Mouse (Mus musculus): ENCODE measurements at regions not wholly inside any gene's neighbourhood (a gene's known extent, or its start where the extent isn't known, plus 50 kb on each side); places are given as distances from the start of the nearest gene placed in this dataset.

- ATAC-seq = no peak
- Histone ChIP-seq H3K9ac (replicated peaks; ENCODE audit: low read depth) (no peak overlapping the region), H3K4me3 (ENCODE audit: low read depth, low read length) (no peak overlapping the region), H3K27me3 (replicated peaks; ENCODE audit: insufficient read depth, low read length) (no peaks in the 10 kb centered on the region), H3K4me1 (ENCODE audit: insufficient read depth, low read depth, low read length) (no peaks in the 10 kb centered on the region), H3K36me3 (ENCODE audit: insufficient read depth, low read length) (no peaks in the 10 kb centered on the region), H3K27ac (ENCODE audit: low read length) (no peak overlapping the region), H3K9me3 (ENCODE audit: low read length) (no peaks in the 10 kb centered on the region), H3K4me2 (replicated peaks; ENCODE audit: low read depth, low read length) (no peak overlapping the region)
- TF ChIP-seq EP300 (IDR thresholded peaks at IDR 0.05) = no peak
- no peak for TF ChIP-seq CTCF (IDR thresholded peaks at IDR 0.05)
- 79% methylated on average over 3 of the region's 3 CpGs for WGBS
- DNase-seq (ENCODE audit: low spot score) = no peak
Observed at GRCm38 (mm10) chr2:173468136-173468535, 54.2 kb upstream of the 1700021F07Rik start.

GRCm38 (mm10) chr2:173469756-173470155 lies 52.6 kb upstream of the 1700021F07Rik start:
- ATAC-seq = no peak
- TF ChIP-seq EP300 (IDR thresholded peaks at IDR 0.05) = no peak
- no peak for TF ChIP-seq CTCF (IDR thresholded peaks at IDR 0.05)
- Histone ChIP-seq H3K36me3 (ENCODE audit: insufficient read depth, low read length) (no peaks in the 10 kb centered on the region), H3K4me2 (replicated peaks; ENCODE audit: low read depth, low read length) (no peak overlapping the region), H3K9ac (replicated peaks; ENCODE audit: low read depth) (no peak overlapping the region), H3K4me3 (ENCODE audit: low read depth, low read length) (no peak overlapping the region), H3K27me3 (replicated peaks; ENCODE audit: insufficient read depth, low read length) (no peaks in the 10 kb centered on the region), H3K9me3 (ENCODE audit: low read length) (no peaks in the 10 kb centered on the region), H3K4me1 (ENCODE audit: insufficient read depth, low read depth, low read length) (no peaks in the 10 kb centered on the region), H3K27ac (ENCODE audit: low read length) (no peak overlapping the region)
- DNase-seq (ENCODE audit: low spot score) = no peak
- 68% methylated on average over 7 of the region's 7 CpGs for WGBS

All from lung, postnatal 0 days (tissue).